Mouse (Mus musculus) stomach, adult 2 months (tissue): Measurements from ENCODE around the gene Cstl1. TPM values are rescaled to one million over a fixed set of nuclear protein-coding genes. Genes with fewer than 3 reads are reported as not detected.

Source experiments
- polyA plus RNA-seq: library from polyadenylated mRNA; depleted of rRNA; stranded (reverse); fragments of >200 nt; gene quantifications from 2 replicates; pipeline ENCODE4 v1.2.3, GENCODE M21; 2012; rRNA removed

The Cstl1 gene
- not detected in 2 replicates for polyA plus RNA-seq

DNA sequence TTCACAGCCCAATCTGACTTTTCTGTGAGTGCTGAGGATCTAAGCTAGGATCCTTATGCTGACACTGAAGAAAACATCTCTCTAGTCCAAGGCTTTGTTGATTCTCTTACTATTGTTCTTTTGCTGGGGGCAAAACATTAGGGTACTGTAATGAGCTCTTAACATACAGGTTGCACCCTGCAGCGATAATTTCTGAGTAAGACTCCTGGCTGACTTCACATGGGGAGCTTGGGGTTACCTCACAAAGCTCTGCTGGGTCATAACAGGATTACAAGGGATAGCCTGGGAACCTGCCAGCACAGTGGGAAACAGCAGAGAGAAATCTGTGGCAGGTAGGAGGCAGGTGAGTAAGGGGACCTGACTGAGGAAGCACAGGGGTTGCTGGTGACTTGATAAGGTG, at the start of gene Cstl1:
Gene Cstl1 (plus strand): TSS at position 301 of the 400 bp plus-strand sequence.

DNA sequence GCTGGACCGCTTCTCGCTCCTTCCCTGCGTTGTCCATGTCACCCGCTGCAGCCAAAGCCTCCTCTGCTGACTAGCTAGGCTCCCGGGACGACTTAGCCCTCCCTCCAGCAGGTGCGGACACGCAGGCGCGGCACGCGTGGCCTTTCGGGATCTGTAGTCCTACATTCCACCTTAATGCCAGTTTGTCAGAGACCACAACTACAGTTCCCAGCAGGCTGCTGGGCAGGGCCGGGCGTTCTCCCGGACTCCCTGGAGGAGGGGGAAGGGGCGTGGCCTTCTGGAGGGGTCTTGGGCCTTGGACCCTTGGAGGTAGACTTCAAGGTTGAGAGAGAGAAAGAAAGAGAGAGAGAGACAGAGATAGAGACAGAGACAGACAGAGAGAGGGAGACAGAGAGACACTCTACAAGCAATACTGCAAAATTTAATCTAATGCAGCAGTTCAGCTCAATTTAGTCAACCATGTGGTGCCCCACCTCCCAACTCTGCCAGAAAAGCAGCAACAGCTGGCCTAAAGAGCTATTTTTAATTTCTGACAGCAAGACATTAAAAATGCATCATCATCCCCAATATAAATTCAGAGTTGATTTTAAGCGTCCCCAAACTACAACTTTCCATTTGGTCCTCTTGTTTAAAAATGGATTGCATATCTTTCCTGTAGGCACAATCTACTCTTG, 17.7 kb upstream of the Cstl1 start, which contains the start of gene Napb:
Gene Napb (minus strand): TSS at position 141 of the 674 bp plus-strand sequence.

DNA sequence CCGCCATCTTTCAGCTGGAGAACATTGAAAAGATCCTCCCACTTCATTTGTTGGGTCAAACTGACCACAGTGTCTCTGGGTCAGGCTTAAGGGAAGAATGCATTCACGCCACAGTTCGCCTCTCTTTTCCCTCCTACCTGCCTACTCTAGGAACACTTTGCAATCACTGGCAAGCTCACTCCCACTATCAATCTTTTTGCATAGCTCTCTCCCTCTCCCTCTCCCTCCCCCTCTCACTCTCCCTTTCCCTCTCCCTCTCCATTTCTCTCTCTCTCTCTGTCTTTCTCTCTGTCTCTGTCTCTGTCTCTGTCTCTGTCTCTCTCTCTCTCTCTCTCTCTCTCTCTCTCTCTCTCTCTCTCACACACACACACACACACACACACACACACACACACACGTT, 21.2 kb downstream of the Cstl1 start, which contains the start of gene Cst11:
Gene Cst11 (minus strand): TSS at position 101 of the 400 bp plus-strand sequence.

DNA sequence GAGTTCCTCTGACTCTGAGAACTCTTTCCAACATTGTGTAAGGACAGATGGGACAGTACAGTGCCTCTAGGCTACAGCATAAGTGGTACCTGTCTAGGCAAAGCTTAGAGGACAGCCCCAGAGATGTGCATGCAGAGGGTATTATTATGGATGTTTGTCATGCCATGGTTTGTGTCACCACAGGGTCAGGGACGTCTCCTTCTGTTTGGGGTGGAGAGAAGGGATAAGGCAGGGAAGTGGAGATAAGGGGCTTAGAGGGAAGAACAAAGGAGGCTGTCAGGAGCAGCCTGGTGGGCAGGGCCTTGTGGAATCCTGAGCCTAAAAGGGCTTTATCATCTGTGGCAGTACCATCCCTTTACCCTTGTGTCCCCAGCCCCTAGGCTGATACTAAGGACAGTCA, 31.6 kb downstream of the Cstl1 start, which contains the start of gene 8030411F24Rik:
Gene 8030411F24Rik (plus strand): TSS at position 301 of the 400 bp plus-strand sequence.

DNA sequence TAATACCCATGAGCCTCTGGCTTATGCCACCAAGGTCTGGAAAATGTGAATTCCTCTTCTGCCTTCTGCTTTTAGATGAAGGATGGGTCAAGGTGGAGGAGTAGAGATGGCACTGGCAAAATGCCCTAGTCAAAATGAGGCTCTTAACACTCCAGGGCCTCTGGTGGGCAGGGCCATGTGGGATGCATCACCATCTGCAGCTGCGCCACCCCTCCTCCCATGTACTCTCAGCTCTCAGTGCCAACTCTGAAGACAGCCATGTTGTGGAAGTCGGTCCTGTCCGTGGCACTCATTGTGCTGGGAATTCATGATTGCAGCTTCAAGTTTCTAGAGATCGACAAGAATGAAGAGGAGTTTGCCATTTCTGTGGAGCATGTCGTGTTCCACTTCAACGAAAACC, 39.0 kb downstream of the Cstl1 start, which contains the start of gene Cst12:
Gene Cst12 (plus strand): TSS at position 220 of the 400 bp plus-strand sequence.

DNA sequence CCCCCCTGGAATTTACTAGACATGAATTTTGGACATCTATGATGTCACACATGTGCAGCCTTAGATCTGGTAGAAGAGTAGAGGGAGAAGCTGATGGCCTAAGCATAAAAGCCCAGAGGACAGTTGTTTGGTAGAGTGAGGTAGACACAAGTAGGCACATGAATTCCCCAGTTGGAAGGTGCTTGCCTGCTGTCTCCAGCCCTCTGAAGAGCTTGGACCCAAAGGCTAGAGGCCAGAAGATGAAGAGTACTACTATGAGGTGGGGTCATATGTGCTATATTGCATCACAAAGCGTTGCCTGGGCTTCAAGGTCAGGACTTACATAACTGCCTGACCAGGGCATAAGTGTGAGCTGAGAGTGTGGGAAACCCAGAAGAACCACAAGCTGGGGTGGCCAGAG, 48.3 kb downstream of the Cstl1 start, which contains the start of gene Cst8:
Gene Cst8 (plus strand): TSS at position 301 of the 400 bp plus-strand sequence.

Other genes with a start within 250 kb of the Cstl1 start
- gene Nxt1, start 77.8 kb upstream of the Cstl1 start, polyA plus RNA-seq = 6.4 and 7.7 TPM in 2 replicates
- gene Gzf1, start 69.3 kb upstream of the Cstl1 start, polyA plus RNA-seq = 1.5 and 1.9 TPM in 2 replicates
- 0.04 and 0.17 TPM in 2 replicates for gene Napb, start 17.9 kb upstream of the Cstl1 start, polyA plus RNA-seq
- gene Cst11, start 21.1 kb downstream of the Cstl1 start, polyA plus RNA-seq = 0.18 TPM in 1 of 2 replicates, not detected in the other
- gene 8030411F24Rik, start 31.7 kb downstream of the Cstl1 start, polyA plus RNA-seq = not detected in 2 replicates
- not detected in 2 replicates for gene Cst12, start 39.0 kb downstream of the Cstl1 start, polyA plus RNA-seq
- 0.14 and 0.20 TPM in 2 replicates for gene Cst8, start 48.4 kb downstream of the Cstl1 start, polyA plus RNA-seq
- gene Cst13, start 69.7 kb downstream of the Cstl1 start, polyA plus RNA-seq = not detected in 2 replicates
- gene Cst9, start 84.8 kb downstream of the Cstl1 start, polyA plus RNA-seq = not detected in 2 replicates
- gene 9230104L09Rik, start 114.7 kb downstream of the Cstl1 start, polyA plus RNA-seq = 1.3 TPM in 1 of 2 replicates, not detected in the other
- gene Cst3, start 125.3 kb downstream of the Cstl1 start, polyA plus RNA-seq = 635 and 710 TPM in 2 replicates